Mouse (Mus musculus): ENCODE results near the gene Zfp866.

The Zfp866 gene

DNA sequence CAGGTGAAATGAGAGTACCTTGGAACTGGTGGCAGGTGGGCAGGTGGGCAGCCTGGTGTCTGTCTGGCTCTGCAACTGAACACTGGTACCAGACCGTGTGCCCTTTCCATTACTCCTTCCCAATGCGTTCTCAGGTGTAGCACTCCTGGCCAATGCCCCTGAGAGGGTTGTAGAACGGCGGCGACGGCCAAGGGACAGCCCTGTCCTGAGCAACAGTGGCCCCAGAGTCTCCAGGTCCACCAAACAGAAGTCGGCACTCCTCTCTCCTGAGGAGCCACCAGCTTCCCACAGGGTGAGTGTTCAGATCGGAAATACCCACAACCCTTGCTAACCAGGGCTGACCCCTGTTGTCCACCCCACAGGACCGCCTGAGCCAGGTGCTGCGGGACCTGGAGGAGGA, 14.1 kb upstream of the Zfp866 start:
- POLR2A ChIA-PET: interaction anchor here in 2 of 4 experiments (1.1 to 1.6 kb wide), 8 partner anchors 10 to 88 kb away, joined by 3 to 5 read pairs (median 3); partner anchors contain the start of genes Atp13a1 (in 1 of the 2), Gm20422 (in 1 of the 2) and Zfp866 (in 1 of the 2)
- CTCF ChIA-PET: no interaction called here

DNA sequence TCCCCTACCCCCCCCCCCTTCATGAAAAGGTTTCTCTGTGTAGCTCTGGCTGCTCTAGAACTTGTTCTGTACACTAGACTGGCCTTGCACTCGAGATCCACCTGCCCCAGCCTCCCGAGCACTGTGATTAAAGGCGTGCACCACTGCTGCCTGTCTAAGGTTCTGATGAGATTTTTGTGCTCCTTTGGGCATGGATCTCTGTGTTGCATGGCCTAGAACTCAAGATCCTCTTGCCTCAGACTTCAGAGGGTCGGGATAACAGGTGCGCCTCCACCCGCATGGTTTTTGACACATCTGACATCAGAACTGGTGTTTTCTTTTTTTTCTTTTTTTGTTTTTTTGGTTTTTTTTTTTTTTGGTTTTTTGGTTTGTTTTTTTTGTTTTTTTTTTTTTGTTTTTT, 13.6 kb upstream of the Zfp866 start:
- POLR2A ChIA-PET: interaction anchor here in 1 of 4 experiments (1.5 to 3.9 kb wide), 4 partner anchors 12 to 33 kb away, joined by 3 to 20 read pairs (median 4); partner anchors contain the start of genes Atp13a1 and Zfp866
- CTCF ChIA-PET: no interaction called here

DNA sequence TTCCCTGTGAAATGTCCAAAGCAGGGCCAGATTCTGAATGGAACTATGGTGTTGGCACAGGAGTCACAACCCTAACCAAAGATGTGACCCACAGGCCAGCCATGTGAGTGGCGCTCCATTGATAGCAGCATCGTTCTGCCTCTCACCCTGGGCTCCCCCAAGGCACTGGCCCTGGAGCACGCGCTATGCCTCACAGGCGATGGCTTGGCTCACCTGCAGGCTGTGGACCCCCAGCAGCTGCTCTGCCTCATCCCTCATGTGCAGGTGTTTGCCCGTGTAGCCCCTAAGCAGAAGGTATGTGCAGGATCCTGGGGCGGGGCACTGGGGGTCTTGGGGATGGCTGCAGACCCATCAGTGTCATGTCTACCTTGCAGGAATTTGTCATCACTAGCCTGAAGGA, 12.4 kb upstream of the Zfp866 start:
- ChIA-PET POLR2A (interaction anchor here in 3 of 4 experiments (0.8 to 3.9 kb wide), 6 partner anchors 11 to 133 kb away, joined by 3 to 20 read pairs (median 6); partner anchors contain the start of gene Gm20422 (in 1 of the 3)), CTCF (no interaction called here)

DNA sequence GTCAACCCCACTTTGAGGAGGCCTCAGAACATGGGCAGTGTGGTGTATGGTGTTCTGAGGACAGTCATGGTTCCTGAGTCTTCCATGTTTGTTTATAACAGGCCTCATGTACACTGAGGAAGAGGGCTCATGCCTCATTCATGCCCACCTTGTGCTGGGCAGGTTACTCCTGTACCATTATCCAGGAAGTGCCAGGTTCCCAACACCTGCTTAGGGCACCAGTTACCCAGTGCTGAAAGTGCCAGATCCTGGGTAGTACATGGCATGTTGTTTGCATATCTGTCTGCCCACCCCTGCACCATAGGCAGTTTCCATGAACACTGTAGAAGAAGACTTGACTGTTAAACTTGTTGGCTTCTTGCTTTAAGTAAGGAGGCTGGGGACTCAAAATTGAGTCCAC, 11.2 kb upstream of the Zfp866 start:
- POLR2A ChIA-PET: interaction anchor here in 3 of 4 experiments (1.1 to 3.9 kb wide), 4 partner anchors 10 to 19 kb away, joined by 5 to 20 read pairs (median 8); no protein-coding TSS in a partner anchor

DNA sequence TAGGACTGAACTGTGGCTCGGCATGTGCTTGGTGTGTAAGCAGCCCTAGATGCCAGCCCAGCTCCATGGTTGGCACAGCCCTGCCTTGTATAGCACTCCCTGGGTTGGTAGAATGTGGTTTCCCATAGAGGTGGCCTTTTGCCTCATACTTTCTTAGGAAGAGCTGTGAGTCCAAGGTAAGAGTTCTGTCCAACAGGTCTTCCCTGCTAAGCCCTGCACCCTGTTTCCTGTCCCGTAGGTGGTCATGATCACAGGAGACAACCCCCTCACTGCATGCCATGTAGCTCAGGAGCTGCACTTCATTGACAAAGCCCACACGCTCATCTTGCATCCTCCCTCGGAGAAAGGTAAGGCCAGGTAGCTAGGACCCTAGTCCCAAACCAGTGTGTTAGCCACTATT, 10.8 kb upstream of the Zfp866 start:
- ChIA-PET CTCF (interaction anchor here in 1 of 4 experiments (0.5 kb wide), 1 partner anchor 20 kb away, joined by 3 read pairs; the partner anchor contains the start of gene Lpar2), POLR2A (interaction anchor here in 3 of 4 experiments (0.9 to 3.9 kb wide), 5 partner anchors 9 to 20 kb away, joined by 3 to 20 read pairs (median 7); partner anchors contain the start of genes Atp13a1 (in 1 of the 3) and Zfp866 (in 1 of the 3))

More for the DNA sequence above, 11.2 kb upstream of the Zfp866 start:
- CTCF ChIA-PET: interaction anchor here in 2 of 4 experiments (0.5 to 0.6 kb wide), 2 partner anchors 20 to 418 kb away, joined by 3 read pairs; partner anchors contain the start of gene Lpar2 (in 1 of the 2)

DNA sequence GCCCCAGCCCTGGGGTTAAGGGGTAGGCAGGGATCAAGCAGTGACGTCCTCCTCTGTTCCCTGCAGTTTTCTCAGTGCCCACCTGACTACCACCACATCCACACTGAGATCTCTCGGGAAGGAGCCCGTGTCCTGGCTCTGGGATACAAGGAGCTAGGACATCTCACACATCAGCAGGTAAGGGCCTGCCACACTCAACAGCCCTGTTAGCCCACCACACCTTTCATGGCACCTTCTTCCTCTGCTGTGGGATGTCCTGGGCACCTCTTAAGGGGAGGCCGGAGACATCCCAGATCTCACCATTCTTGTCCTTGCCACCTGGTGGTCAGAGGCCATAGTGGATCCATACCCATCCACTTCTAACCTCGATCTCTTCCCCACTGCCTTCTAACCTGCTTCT, 9.0 kb upstream of the Zfp866 start:
- ChIA-PET POLR2A (interaction anchor here in 2 of 4 experiments (0.7 to 1.5 kb wide), 7 partner anchors 9 to 50 kb away, joined by 3 to 4 read pairs (median 3); partner anchors contain the start of genes Zfp963 (in 2 of the 2) and Gm20422 (in 1 of the 2)), CTCF (no interaction called here)

DNA sequence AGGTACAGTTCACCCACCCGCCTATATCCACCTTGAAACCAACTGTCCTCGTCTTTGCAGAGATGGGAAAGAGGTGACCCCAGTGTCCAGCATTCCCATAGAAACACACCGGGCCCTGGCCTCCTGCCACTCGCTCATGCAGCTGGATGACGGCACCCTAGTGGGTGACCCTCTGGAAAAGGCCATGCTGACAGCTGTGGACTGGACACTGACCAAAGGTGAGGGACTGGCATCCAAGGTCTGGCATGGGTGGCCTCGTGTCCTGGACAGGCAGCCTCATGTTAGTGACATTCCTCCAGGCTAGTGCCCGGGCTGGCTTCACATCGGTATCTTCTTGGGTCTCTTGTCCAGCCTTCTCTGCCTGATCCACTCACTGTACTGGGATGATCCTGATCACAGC, 8.3 kb upstream of the Zfp866 start:
- POLR2A ChIA-PET: interaction anchor here in 2 of 4 experiments (1.4 to 1.5 kb wide), 2 partner anchors 9 to 49 kb away, joined by 3 read pairs; partner anchors contain the start of gene Zfp963 (in 1 of the 2)
- CTCF ChIA-PET: interaction anchor here in 1 of 4 experiments (0.6 kb wide), 1 partner anchor 16 kb away, joined by 3 read pairs; no protein-coding TSS in a partner anchor

DNA sequence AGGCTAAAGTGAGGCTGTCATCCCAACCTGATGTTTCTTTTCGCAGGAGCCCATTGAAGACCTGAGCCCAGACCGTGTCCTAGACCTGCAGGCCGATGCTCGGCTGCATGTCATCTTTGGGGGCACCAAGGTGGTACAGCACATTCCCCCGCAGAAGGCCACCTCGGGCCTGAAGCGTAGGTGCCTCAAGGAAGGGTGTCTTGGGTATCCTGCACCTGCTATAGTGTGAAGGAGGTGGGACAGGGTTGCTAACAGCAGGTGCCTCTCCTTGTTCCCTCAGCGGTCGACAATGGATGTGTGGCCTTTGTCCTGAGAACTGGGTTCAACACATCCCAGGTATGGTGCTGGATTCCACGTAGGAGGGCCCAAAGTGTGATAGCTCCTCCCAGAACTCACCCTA, 6.7 kb upstream of the Zfp866 start:
- POLR2A ChIA-PET: interaction anchor here in 2 of 4 experiments (1.2 to 1.3 kb wide), 2 partner anchors 11 to 172 kb away, joined by 3 read pairs; partner anchors contain the start of genes Gmip (in 1 of the 2) and Zfp868 (in 1 of the 2)

DNA sequence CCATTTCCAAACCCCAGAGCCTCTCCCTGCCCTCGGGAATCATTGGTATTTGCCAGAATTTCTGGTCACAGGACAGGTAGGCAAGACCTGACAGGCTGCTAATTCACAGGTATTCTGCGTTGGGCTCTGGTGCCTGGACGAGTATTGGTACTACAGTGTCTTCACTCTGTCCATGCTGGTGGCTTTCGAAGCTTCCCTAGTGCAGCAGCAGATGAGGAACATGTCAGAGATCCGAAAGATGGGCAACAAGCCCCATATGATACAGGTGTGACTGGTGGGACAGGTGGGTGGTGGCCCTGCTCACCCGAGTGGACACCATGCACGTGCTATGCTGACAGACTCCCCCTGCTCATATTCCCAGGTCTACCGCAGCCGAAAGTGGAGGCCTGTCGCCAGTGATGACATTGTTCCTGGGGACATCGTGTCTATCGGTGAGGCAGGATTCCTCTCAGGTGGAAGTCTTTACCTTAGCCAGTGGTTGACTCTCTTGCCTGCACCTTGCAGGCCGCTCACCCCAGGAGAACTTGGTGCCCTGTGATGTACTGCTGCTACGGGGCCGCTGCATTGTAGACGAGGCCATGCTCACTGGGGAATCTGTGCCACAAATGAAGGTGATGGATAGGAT, 5.9 kb upstream of the Zfp866 start:
- ChIA-PET CTCF (no interaction called here), POLR2A (interaction anchor here in 3 of 4 experiments (0.8 to 1.3 kb wide), 4 partner anchors 22 to 179 kb away, joined by 3 read pairs; partner anchors contain the start of genes Zfp963 (in 2 of the 3) and Gm20422 (in 1 of the 3))

More for the DNA sequence above, 6.7 kb upstream of the Zfp866 start:
- CTCF ChIA-PET: no interaction called here

DNA sequence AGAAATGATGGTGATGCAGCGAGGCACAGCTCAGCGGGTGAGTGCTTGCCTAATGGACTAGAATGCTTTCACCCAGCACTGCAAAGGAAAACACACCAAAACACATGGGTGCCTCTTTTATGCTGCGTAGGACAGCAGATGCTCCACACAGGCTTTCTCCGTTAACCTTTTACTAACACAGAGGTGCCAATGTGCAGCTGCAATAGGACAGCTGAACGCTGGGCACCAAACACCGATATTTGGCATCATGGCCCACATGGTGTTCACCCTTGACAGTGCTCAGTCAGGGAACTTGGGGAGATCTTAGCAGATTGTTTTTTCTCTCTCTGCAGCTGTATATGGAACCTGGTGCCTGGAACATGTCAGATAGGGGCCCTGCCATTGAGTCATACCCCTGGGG, 3.9 kb upstream of the Zfp866 start:
- CTCF ChIA-PET: no interaction called here
- POLR2A ChIA-PET: interaction anchor here in 3 of 4 experiments (0.6 to 6.0 kb wide), 9 partner anchors 18 to 897 kb away, joined by 3 to 30 read pairs (median 4); partner anchors contain the start of genes Gm20422 (in 2 of the 3), Lpar2 (in 1 of the 3) and Zfp868 (in 1 of the 3)

DNA sequence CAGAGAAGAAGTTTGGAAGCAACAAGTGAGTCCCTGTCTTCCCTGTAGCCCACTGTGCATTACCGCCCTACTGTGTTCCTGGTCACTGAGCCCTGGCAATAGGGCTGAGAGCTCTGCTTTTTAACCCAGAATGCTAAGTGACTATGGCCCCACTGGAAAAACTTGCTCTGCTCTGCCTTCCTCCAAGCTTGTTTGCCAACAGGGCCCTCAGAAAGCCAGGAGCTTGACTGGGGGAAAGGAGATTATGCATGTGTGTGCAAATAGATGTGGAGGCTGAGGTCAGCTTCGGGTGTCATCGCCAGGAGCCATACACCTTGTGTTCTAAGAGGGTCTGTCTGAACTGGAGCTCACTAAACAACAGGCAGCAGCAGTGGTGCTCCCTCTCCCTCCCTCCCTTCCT, 3.1 kb upstream of the Zfp866 start:
- ChIA-PET POLR2A (interaction anchor here in 3 of 4 experiments (0.6 to 6.0 kb wide), 12 partner anchors 15 to 897 kb away, joined by 3 to 30 read pairs (median 5); partner anchors contain the start of genes Gm20422 (in 2 of the 3), Gmip (in 1 of the 3), Lpar2 (in 1 of the 3) and Zfp868 (in 1 of the 3)), CTCF (no interaction called here)

DNA sequence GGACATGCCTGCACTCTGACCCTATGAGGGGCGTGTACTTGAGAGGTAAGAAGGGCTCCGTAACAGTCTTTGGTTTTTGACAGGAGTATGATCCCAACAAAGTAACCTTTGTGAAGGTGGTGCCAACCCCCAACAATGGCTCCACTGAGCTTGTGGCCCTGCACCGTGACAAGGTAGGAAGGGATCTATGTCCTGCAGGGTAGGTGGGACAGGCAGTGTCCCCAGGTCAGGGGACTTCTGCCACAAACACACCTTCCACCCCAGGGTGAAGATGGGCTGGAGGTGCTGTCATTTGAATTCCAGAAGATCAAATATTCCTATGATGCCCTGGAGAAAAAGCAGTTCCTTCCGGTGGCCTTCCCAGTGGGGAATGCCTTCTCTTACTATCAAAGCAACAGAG, 2.7 kb upstream of the Zfp866 start:
- CTCF ChIA-PET: interaction anchor here in 1 of 4 experiments (1.1 to 1.2 kb wide), 2 partner anchors 16 to 67 kb away, joined by 3 read pairs; no protein-coding TSS in a partner anchor
- POLR2A ChIA-PET: interaction anchor here in 2 of 4 experiments (0.8 to 6.0 kb wide), 16 partner anchors 9 to 486 kb away, joined by 3 to 30 read pairs (median 4); partner anchors contain the start of genes Gm20422 (in 2 of the 2), Gmip (in 2 of the 2), Zfp868 (in 1 of the 2) and Zfp963 (in 1 of the 2)

DNA sequence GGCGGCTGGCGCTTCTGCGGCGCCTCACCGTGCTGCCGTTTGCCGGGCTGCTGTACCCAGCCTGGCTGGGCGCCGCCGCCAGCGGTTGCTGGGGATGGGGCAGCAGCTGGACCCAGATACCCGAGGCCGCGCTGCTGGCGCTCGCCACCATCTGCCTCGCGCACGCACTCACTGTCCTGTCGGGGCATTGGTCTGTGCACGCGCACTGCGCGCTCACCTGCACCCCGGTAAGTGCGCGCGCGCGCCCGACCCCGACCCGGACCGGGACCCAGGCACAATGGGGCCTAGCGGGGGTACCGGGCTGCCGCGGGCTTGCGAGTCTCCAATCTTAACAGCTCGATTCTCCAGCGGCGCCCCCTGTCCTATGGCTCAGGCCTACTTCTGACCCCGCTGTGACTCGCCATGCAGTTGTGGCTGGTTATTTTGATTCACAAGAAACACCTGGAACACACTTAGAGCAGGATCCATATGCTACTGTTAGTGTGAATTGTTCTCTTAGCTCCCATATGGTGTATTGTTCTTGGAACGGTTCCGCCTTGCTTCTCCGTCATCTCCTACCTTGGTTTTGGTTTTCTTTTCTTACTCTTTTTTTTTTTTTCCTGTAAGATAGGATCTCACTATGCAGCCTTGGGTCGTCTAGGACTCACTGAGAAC, 564 bp upstream of the Zfp866 start:
- POLR2A ChIA-PET: interaction anchor here (0.6 to 6.0 kb wide), 46 partner anchors 10 to 845 kb away, joined by 3 to 30 read pairs (median 6); partner anchors contain the start of genes Gm20422 (in 3 of the 4), Gmip (in 3 of the 4), Zfp868 (in 3 of the 4) and Zfp963 (in 3 of the 4)
- CTCF ChIA-PET: interaction anchor here in 2 of 4 experiments (0.7 to 0.8 kb wide), 2 partner anchors 17 to 166 kb away, joined by 3 read pairs; partner anchors contain the start of genes Gm20422 (in 1 of the 2) and Zfp868 (in 1 of the 2)

DNA sequence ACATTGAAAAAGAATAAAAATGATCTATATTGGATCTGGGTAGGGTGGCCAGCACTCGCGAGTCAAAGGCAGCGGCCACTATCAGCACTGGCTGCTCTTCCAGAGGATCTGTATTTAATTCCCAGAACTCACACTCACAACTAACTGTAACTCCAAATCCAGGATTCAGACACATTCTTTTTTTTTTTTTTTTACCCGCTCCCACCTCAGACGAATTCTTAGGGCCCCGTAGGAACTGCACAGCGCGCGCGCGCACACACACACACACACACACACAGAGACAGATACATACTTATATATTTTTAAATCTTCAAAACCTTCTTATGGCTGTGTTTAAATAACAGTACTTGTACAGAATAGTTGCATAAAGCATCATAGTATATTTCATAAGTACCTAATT, 614 bp downstream of the Zfp866 start:
- ChIA-PET POLR2A (interaction anchor here (0.6 to 6.0 kb wide), 34 partner anchors 9 to 652 kb away, joined by 3 to 30 read pairs (median 6); partner anchors contain the start of genes Gm20422 (in 3 of the 4), Zfp868 (in 3 of the 4), Zfp963 (in 3 of the 4) and Lpar2 (in 2 of the 4)), CTCF (no interaction called here)

DNA sequence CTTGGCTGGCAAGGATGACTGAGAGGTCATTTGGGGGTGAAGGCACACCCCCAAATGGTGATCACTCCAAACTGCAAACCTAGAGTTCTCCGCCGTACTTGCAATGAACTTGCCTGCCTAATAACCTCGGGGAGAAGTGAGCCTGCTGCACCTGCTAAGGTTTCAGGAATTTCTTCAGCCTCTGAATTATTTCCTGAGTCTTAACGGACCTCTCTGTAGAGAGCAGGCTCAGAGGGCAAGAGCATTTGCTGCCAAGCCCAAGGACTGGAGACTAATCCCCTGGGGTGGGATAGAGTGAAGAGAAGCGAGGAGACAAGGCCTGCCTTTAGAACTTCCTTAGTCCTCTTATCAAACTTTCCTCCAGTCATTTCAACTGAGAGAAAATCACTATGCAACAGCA, 1.2 kb downstream of the Zfp866 start:
- ChIA-PET POLR2A (interaction anchor here (0.9 to 2.8 kb wide), 8 partner anchors 8 to 651 kb away, joined by 3 to 22 read pairs (median 7); partner anchors contain the start of genes Gm20422 (in 2 of the 4), Gmip (in 1 of the 4), Zfp868 (in 1 of the 4) and Zfp963 (in 1 of the 4)), CTCF (no interaction called here)

DNA sequence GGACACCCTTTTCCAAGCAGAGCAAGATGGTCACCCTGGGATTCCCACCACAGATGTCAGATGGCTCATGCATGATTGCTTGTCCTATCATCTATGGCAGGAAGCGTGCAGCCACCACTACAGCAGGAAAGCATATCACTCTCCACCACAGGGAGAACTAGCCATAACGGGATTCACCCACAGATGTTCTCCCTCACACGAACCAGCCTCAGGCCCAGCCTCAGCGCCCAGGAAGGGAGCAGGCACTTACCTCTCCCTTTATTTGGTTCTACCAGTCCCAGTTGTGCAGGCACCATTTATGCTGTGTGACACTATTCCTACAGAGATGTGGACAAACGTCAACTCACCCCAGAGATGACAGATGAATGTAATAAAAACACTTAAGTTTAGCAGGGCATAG, 1.9 kb downstream of the Zfp866 start:
- CTCF ChIA-PET: no interaction called here
- POLR2A ChIA-PET: interaction anchor here in 2 of 4 experiments (0.9 to 2.4 kb wide), 3 partner anchors 12 to 20 kb away, joined by 3 to 9 read pairs (median 3); partner anchors contain the start of genes Gm20422 (in 1 of the 2) and Gmip (in 1 of the 2)

DNA sequence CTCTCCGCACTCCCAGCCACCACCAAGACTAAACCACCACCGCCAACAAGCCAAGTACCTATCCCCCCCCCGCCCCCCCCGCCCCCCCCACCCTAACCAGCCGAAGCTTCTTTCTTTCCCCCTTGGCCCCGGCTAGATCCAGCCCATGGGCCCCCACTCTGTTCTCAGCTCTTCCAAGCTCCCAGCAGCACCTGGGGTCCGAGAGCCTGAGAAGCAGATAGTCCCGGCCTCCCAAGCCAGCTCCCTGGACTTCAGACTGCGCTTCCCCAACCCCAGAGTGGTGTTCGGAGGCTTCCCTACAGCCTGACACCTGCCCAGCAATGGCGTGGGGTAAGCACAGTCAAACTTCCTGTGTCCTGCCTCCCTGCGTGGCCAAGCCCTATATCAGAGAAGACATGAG, 13.9 kb downstream of the Zfp866 start:
- ChIA-PET CTCF (interaction anchor here in 2 of 4 experiments (0.6 to 1.2 kb wide), 3 partner anchors 16 to 1459 kb away, joined by 3 to 4 read pairs (median 4); no protein-coding TSS in a partner anchor), POLR2A (interaction anchor here in 3 of 4 experiments (0.5 to 3.8 kb wide), 36 partner anchors 10 to 1931 kb away, joined by 3 to 23 read pairs (median 4); partner anchors contain the start of genes Zfp868 (in 3 of the 3), Zfp963 (in 3 of the 3), Atp13a1 (in 2 of the 3) and Zfp866 (in 2 of the 3))
